Mouse (Mus musculus) cerebellum, postnatal 25 days (tissue): ENCODE results near the gene Sigmar1.
A peak's percentile ranks its signal among the peaks of the same experiment; 100 is the strongest.
"Not testable (repeated sequence)": the region's sequence is repeated elsewhere in the genome, so short reads cannot be mapped to it uniquely, and the experiment has no call there.

Experiments
- DNase-seq, 2 experiments: peaks; one replicate each; pipeline ENCODE4 v3.0.0; 2021; ENCODE audit warnings: mixed read lengths in 2 of 2

The Sigmar1 gene

GRCm38 (mm10) chr4:41755338-41756305 lies at the start of gene Sigmar1:
Gene Sigmar1 (minus strand): TSS chr4:41756157.
- DNase-seq: peak; percentile 91 to 92

- DNase-seq: not testable (repeated sequence)
Measured at GRCm38 (mm10) chr4:41783197-41783596, 27.2 kb upstream of the Sigmar1 start.

GRCm38 (mm10) chr4:41782711-41783110 lies 26.8 kb upstream of the Sigmar1 start:
- DNase-seq: not testable (repeated sequence)

- DNase-seq: peak in 1 of 2 experiments; percentile 28
Measured at GRCm38 (mm10) chr4:41781748-41782485, 26.0 kb upstream of the Sigmar1 start.

GRCm38 (mm10) chr4:41781271-41781670 lies 25.3 kb upstream of the Sigmar1 start:
- DNase-seq: not testable (repeated sequence)

- DNase-seq: not testable (repeated sequence)
Measured at GRCm38 (mm10) chr4:41775840-41776239, 19.9 kb upstream of the Sigmar1 start.

GRCm38 (mm10) chr4:41774506-41774905 lies 18.5 kb upstream of the Sigmar1 start:
- peak in 1 of 2 experiments; percentile 33 for DNase-seq

- DNase-seq: peak; percentile 83 to 88
Measured at GRCm38 (mm10) chr4:41774002-41774401, 18.0 kb upstream of the Sigmar1 start, which contains the start of gene Ccl27a. Gene Ccl27a (minus strand): TSS chr4:41774247.

GRCm38 (mm10) chr4:41773502-41773901 lies 17.5 kb upstream of the Sigmar1 start:
- DNase-seq: peak; percentile 74 to 77

GRCm38 (mm10) chr4:41772946-41773345 lies 17.0 kb upstream of the Sigmar1 start:
- not testable (repeated sequence) for DNase-seq

GRCm38 (mm10) chr4:41767301-41767700 lies 11.3 kb upstream of the Sigmar1 start:
- peak in 1 of 2 experiments; percentile 31 for DNase-seq

- not testable (repeated sequence) for DNase-seq
Measured at GRCm38 (mm10) chr4:41763176-41763575, 7.2 kb upstream of the Sigmar1 start.

GRCm38 (mm10) chr4:41762688-41763114 lies 6.7 kb upstream of the Sigmar1 start:
- DNase-seq: peak; percentile 57 to 71

- peak in 1 of 2 experiments; percentile 42 for DNase-seq
Measured at GRCm38 (mm10) chr4:41762099-41762687, 6.2 kb upstream of the Sigmar1 start.

- DNase-seq: no peak
Measured at GRCm38 (mm10) chr4:41761680-41762079, 5.7 kb upstream of the Sigmar1 start.

GRCm38 (mm10) chr4:41760911-41761310 lies 5.0 kb upstream of the Sigmar1 start:
- DNase-seq: peak in 1 of 2 experiments; percentile 43

- DNase-seq: peak; percentile 93 to 96
Measured at GRCm38 (mm10) chr4:41760288-41760721, 4.3 kb upstream of the Sigmar1 start.

- DNase-seq: peak in 1 of 2 experiments; percentile 50
Measured at GRCm38 (mm10) chr4:41759656-41760287, 3.8 kb upstream of the Sigmar1 start.

- DNase-seq: peak in 1 of 2 experiments; percentile 63
Measured at GRCm38 (mm10) chr4:41759206-41759605, 3.2 kb upstream of the Sigmar1 start.

GRCm38 (mm10) chr4:41758701-41759100 lies 2.7 kb upstream of the Sigmar1 start:
- no peak for DNase-seq

GRCm38 (mm10) chr4:41758021-41758420 lies 2.1 kb upstream of the Sigmar1 start:
- no peak for DNase-seq

GRCm38 (mm10) chr4:41757321-41757720 lies 1.4 kb upstream of the Sigmar1 start:
- peak in 1 of 2 experiments; percentile 31 for DNase-seq
